In the genomic region with DNA sequence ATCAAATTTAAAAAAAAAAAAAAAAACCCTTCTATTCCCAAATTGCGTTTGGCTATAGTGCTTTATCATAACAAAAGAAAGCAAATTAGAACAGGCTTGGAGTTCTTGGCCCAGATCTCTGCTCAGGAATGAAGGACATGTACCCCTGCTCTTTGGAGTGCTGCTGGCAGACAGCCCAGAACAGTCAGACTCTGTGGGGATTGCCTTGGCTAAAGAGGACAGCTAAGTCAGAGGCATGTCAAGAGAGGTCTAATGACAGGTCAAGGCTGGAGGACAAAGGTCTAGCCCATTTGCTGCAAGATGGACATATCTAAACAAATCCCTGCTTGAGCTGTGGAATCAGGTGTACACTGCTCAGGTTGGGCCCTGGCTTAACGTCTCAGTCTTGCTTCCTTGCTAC, we compare ENCODE assay signal across 9 mouse cellular contexts. TPM values are rescaled to one million over a fixed set of nuclear protein-coding genes. Genes with fewer than 3 reads are reported as not detected.
DNase-seq lines count a peak whose midpoint lies in the region; ATAC-seq and TF ChIP-seq lines count a peak whose summit lies in the region.
"Had no signal": no experiment of that assay in that cellular context is flagged by ENCODE, and none has a peak within 500 bp of the region (broad histone marks: within the 10 kb centered on the region; RNA-seq: fewer than 3 reads in every experiment).

No protein-coding gene starts in this region.

- H3K9ac ChIP-seq in limb, embryonic 14.5 days (ENCODE audit: low read depth, low read length, severe bottlenecking) = no peak overlapping the region
- no peak overlapping the region for H3K9ac ChIP-seq in lung, postnatal 0 days (replicated peaks; ENCODE audit: low read depth)

- 61% methylated on average over 2 of the region's 2 CpGs for WGBS in limb, embryonic 14.5 days
- WGBS in limb, embryonic 10.5 days = 75% methylated on average over 2 of the region's 2 CpGs
- WGBS in lung, postnatal 0 days = 26% methylated on average over 2 of the region's 2 CpGs

- peak; percentile 39 for DNase-seq in limb, embryonic 14.5 days (ENCODE audit: low spot score)
- DNase-seq in limb, embryonic 10.5 days (ENCODE audit: low spot score) = no peak
- DNase-seq in adrenal gland, postnatal 36 days = peak; percentile 91 to 93
- peak; percentile 88 to 91 for DNase-seq in heart, postnatal 10 days
- DNase-seq in lung, postnatal 0 days (ENCODE audit: low spot score) = peak; percentile 89
- no peak for DNase-seq in spleen, postnatal 4 days (ENCODE audit: low spot score in 2 of 2)
- no peak for DNase-seq in left cerebral cortex, adult 8-10 months (ENCODE audit: low spot score in 2 of 2)
- DNase-seq in spleen, postnatal 14 days (ENCODE audit: low spot score in 2 of 2) = no peak

- no peak overlapping the region for H3K4me2 ChIP-seq in limb, embryonic 14.5 days (replicated peaks; ENCODE audit: low read depth, low read length, severe bottlenecking)
- no peak overlapping the region for H3K4me2 ChIP-seq in lung, postnatal 0 days (replicated peaks; ENCODE audit: low read depth, low read length)

- H3K27me3 ChIP-seq in limb, embryonic 14.5 days (ENCODE audit: control insufficient read depth, insufficient read depth, low read length) = no peaks in the 10 kb centered on the region
- H3K27me3 ChIP-seq in limb, embryonic 10.5 days (ENCODE audit: low read depth, poor library complexity, severe bottlenecking) = no peaks in the 10 kb centered on the region
- no peaks in the 10 kb centered on the region for H3K27me3 ChIP-seq in lung, postnatal 0 days (replicated peaks; ENCODE audit: insufficient read depth, low read length)

- peaks cover 4% of the 10 kb centered on the region; the same call in 1 of the 2 replicates for H3K4me1 ChIP-seq in limb, embryonic 14.5 days (ENCODE audit: control insufficient read depth, insufficient read depth, low read length)
- H3K4me1 ChIP-seq in limb, embryonic 10.5 days = no peaks in the 10 kb centered on the region
- no peaks in the 10 kb centered on the region for H3K4me1 ChIP-seq in lung, postnatal 0 days (ENCODE audit: insufficient read depth, low read depth, low read length)

- TF ChIP-seq EP300 in lung, postnatal 0 days (IDR thresholded peaks at IDR 0.05) = 0 out of 2 replicates have a peak, but pooled peaks have one; percentile 42

- H3K4me3 ChIP-seq in limb, embryonic 14.5 days (replicated peaks; ENCODE audit: low read length) = no peak overlapping the region
- H3K4me3 ChIP-seq in limb, embryonic 10.5 days = no peak overlapping the region
- H3K4me3 ChIP-seq in lung, postnatal 0 days (ENCODE audit: low read depth, low read length) = no peak overlapping the region

- H3K27ac ChIP-seq in limb, embryonic 14.5 days (replicated peaks; ENCODE audit: low read depth, low read length) = no peak overlapping the region
- H3K27ac ChIP-seq in limb, embryonic 10.5 days = no peak overlapping the region
- H3K27ac ChIP-seq in lung, postnatal 0 days (ENCODE audit: low read length) = no peak overlapping the region

- ATAC-seq in limb, embryonic 14.5 days (ENCODE audit: low FRiP score, low read depth) = no peak
- ATAC-seq in lung, postnatal 0 days = peak; percentile 87
- ATAC-seq: midbrain, embryonic 16.5 days had no signal

- no peaks in the 10 kb centered on the region for H3K36me3 ChIP-seq in limb, embryonic 14.5 days (ENCODE audit: control insufficient read depth, insufficient read depth, low read length)
- peaks cover 2% of the 10 kb centered on the region; the same call in 1 of the 2 replicates for H3K36me3 ChIP-seq in limb, embryonic 10.5 days
- no peaks in the 10 kb centered on the region for H3K36me3 ChIP-seq in lung, postnatal 0 days (ENCODE audit: insufficient read depth, low read length)

- TF ChIP-seq POLR2A in limb, embryonic 14.5 days (IDR thresholded peaks at IDR 0.05; ENCODE audit: borderline replicate concordance, extremely low read depth, insufficient read depth, insufficient read length) = no peak

- TF ChIP-seq CTCF in lung, postnatal 0 days (IDR thresholded peaks at IDR 0.05) = no peak

- intact Hi-C loops in heart, postnatal 10 days (cut with DNase I) = no loop called here

- no peaks in the 10 kb centered on the region for H3K9me3 ChIP-seq in limb, embryonic 14.5 days (ENCODE audit: control insufficient read depth, low read length)
- H3K9me3 ChIP-seq in limb, embryonic 10.5 days (replicated peaks) = no peaks in the 10 kb centered on the region
- no peaks in the 10 kb centered on the region for H3K9me3 ChIP-seq in lung, postnatal 0 days (ENCODE audit: low read length)

RNA-seq across cellular contexts. Expression of a gene that starts 20.6 kb away (rescaled TPM):
- 21.3 and 22.1 TPM in 2 replicates for polyA plus RNA-seq in limb, embryonic 14.5 days (2012; rRNA removed)
- polyA plus RNA-seq in limb, embryonic 14.5 days (2014; fragmentation: Nextera tagmentation; extraction: Ambion mirVana) = 27.7 and 36.8 TPM in 2 replicates
- polyA plus RNA-seq in limb, embryonic 10.5 days (2016; fragmentation: Nextera tagmentation; extraction: Ambion mirVana) = 25.2 and 27.8 TPM in 2 replicates
- 10 to 100 TPM; 16.9 to 34.3 TPM for total RNA-seq in adrenal gland, postnatal 36 days (2021)
- total RNA-seq in heart, postnatal 10 days (2021) = 100 to 1,000 TPM; 221 to 255 TPM
- polyA plus RNA-seq in lung, postnatal 0 days (2015; fragmentation: Nextera tagmentation; extraction: Ambion mirVana) = 23.8 and 26.0 TPM in 2 replicates
- total RNA-seq in left cerebral cortex, adult 8-10 months (2022) = 10 to 100 TPM; 56.1 to 59.2 (median 58.1) TPM

Comparison
In these comparisons a context has a peak if more than half of its experiments do, and no peak if none do; other contexts are left out.
1. DNase-seq: peak in limb, embryonic 14.5 days (single experiment), adrenal gland, postnatal 36 days (2 of 2), heart, postnatal 10 days (2 of 2) and lung, postnatal 0 days (single experiment); none in limb, embryonic 10.5 days (single experiment), spleen, postnatal 4 days (0 of 2), left cerebral cortex, adult 8-10 months (0 of 2) and spleen, postnatal 14 days (0 of 2).